23 mouse cellular contexts compared by ENCODE assay signal in genomic region chr13:30339927-30340326, GRCm38 (mm10).
"Had no signal": no experiment of that assay in that cellular context is flagged by ENCODE, and none has a peak within 500 bp of the region (broad histone marks: within the 10 kb centered on the region; RNA-seq: fewer than 3 reads in every experiment).

No protein-coding gene starts in this region.

- H3K36me3 ChIP-seq: heart, embryonic 13.5 days; heart, embryonic 15.5 days; hindbrain, embryonic 13.5 days; hindbrain, embryonic 15.5 days; limb, embryonic 13.5 days; limb, embryonic 15.5 days; liver, embryonic 13.5 days; liver, embryonic 15.5 days had no signal

- H3K27me3 ChIP-seq: heart, embryonic 13.5 days; heart, embryonic 15.5 days had no signal

- H3K4me3 ChIP-seq: heart, adult 2 months; heart, embryonic 13.5 days; heart, embryonic 15.5 days; hindbrain, embryonic 13.5 days; hindbrain, embryonic 15.5 days; limb, embryonic 13.5 days; limb, embryonic 15.5 days; liver, embryonic 13.5 days; liver, embryonic 15.5 days had no signal

- H3K4me2 ChIP-seq: heart, embryonic 11.5 days; heart, embryonic 13.5 days; heart, embryonic 15.5 days; hindbrain, embryonic 13.5 days; hindbrain, embryonic 15.5 days; limb, embryonic 13.5 days; limb, embryonic 15.5 days; liver, embryonic 13.5 days; liver, embryonic 15.5 days had no signal

- H3K4me1 ChIP-seq: liver, embryonic 13.5 days; liver, embryonic 15.5 days had no signal

- H3K9me3 ChIP-seq: heart, embryonic 13.5 days; heart, embryonic 15.5 days; hindbrain, embryonic 13.5 days; hindbrain, embryonic 15.5 days; limb, embryonic 13.5 days; limb, embryonic 15.5 days; liver, embryonic 13.5 days; liver, embryonic 15.5 days had no signal

- ATAC-seq: hindbrain, postnatal 0 days; intestine, embryonic 16.5 days had no signal

- DNase-seq: gastrocnemius, postnatal 14 days; gastrocnemius, postnatal 36 days; heart, adult 11 months; heart, adult 2 months; heart, postnatal 14 days; heart, postnatal 36 days; kidney, adult 11 months; kidney, postnatal 10 days; layer of hippocampus, adult 9-11 months; layer of hippocampus, postnatal 36 days; left cerebral cortex, postnatal 4 days; liver, embryonic 13.5 days; lung, adult 18-20 months had no signal

- H3K27ac ChIP-seq: heart, adult 2 months; heart, embryonic 13.5 days; heart, embryonic 15.5 days; hindbrain, embryonic 13.5 days; hindbrain, embryonic 15.5 days; hindbrain, postnatal 0 days; limb, embryonic 13.5 days; limb, embryonic 15.5 days; liver, embryonic 13.5 days; liver, embryonic 15.5 days had no signal

- H3K9ac ChIP-seq: heart, embryonic 13.5 days; heart, embryonic 15.5 days; hindbrain, embryonic 13.5 days; hindbrain, embryonic 15.5 days; limb, embryonic 13.5 days; limb, embryonic 15.5 days; liver, embryonic 13.5 days; liver, embryonic 15.5 days had no signal
